Mouse (Mus musculus) embryonic fibroblast, embryonic 13.5 days (primary cell): ENCODE data around the gene Eid1.

Experiments
- CTCF ChIP-seq: IDR thresholded peaks from 2 replicates; pipeline ENCODE4 v1.5.1; 2011; ENCODE audit warnings: mild to moderate bottlenecking, control low read depth, low read length, moderate library complexity, borderline replicate concordance; ENCODE audit not compliant: insufficient read depth
- POLR2A ChIP-seq: IDR thresholded peaks from 2 replicates; pipeline ENCODE4 v1.6.1; 2011; ENCODE audit warnings: low read depth, mild to moderate bottlenecking, control low read depth, low read length, moderate library complexity

GRCm38 (mm10) chr2:125704907-125705631, 32.2 kb downstream of the Eid1 start:
- no peak for TF ChIP-seq CTCF
- no peak for TF ChIP-seq POLR2A
